Mouse (Mus musculus) ES-Bruce4 (cell line): Measurements from ENCODE around the gene Antxr1.

Source experiments
- CTCF ChIP-seq: IDR thresholded peaks from one replicate; pipeline ENCODE4 v1.8.1; 2011; ENCODE audit warnings: low read depth, low read length
- POLR2A ChIP-seq: IDR thresholded peaks from one replicate; pipeline ENCODE4 v1.8.1; 2011; ENCODE audit warnings: low read length; ENCODE audit not compliant: insufficient read depth

DNA sequence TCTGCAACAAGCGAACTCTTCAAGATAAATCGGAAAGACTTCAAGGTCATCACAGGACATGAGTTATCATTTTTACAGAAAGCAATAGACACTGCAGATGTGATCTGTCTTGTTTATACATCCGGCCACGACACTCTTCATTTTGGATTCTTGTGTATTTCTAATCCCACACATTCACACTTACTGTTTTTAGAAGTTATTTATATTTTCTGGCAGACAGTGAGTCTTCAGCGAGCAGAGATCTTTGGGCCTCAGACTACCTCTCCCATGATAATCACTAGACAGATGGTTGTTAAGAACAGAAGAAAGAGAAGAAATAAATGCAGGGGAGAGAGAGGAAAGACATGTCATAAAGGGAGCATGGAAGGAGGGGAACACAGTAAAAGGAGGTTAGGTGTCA is 33.6 kb upstream of the Antxr1 start:
- no peak for TF ChIP-seq POLR2A
- TF ChIP-seq CTCF = no peak
